Mouse (Mus musculus) MEL (cell line): ENCODE data around the gene Tmem238l.

Source experiments
- CTCF ChIP-seq, 3 experiments: IDR thresholded peaks in 2 of 3; conservative IDR thresholded peaks in 1 of 3; 2 replicates each; pipeline ENCODE4 v1.5.1; 2011 to 2012; ENCODE audit warnings: low read length in 3 of 3, low read depth in 2 of 3, mild to moderate bottlenecking in 2 of 3, improper control_type of control experiment in 1 of 3, inconsistent platforms in 1 of 3, mixed read lengths in 1 of 3, moderate library complexity in 1 of 3; ENCODE audit not compliant: control insufficient read depth in 1 of 3, insufficient read depth in 1 of 3, poor library complexity in 1 of 3, severe bottlenecking in 1 of 3
- EP300 ChIP-seq, 2 experiments: IDR thresholded peaks; 2 replicates each; pipeline ENCODE4 v1.6.1; 2011; ENCODE audit warnings: improper control_type of control experiment in 2 of 2, low read length in 2 of 2, low read depth in 1 of 2, mild to moderate bottlenecking in 1 of 2
- GATA1 ChIP-seq: IDR thresholded peaks from 2 replicates; pipeline ENCODE4 v1.6.1; 2011; ENCODE audit warnings: low read depth, low read length, improper control_type of control experiment
- MAX ChIP-seq: IDR thresholded peaks from 2 replicates; pipeline ENCODE4 v1.6.1; 2011; ENCODE audit warnings: low read length, improper control_type of control experiment
- POLR2A ChIP-seq, 2 experiments: IDR thresholded peaks; 2 replicates each; pipeline ENCODE4 v1.6.1; 2011 to 2012; ENCODE audit warnings: low read length in 2 of 2, mild to moderate bottlenecking in 2 of 2, control low read depth in 1 of 2, improper control_type of control experiment in 1 of 2, low read depth in 1 of 2, moderate library complexity in 1 of 2; ENCODE audit not compliant: control insufficient read depth in 1 of 2, insufficient read depth in 1 of 2, poor library complexity in 1 of 2
- SIN3A ChIP-seq: IDR thresholded peaks from 2 replicates; pipeline ENCODE4 v1.6.1; 2012; ENCODE audit warnings: low read length, improper control_type of control experiment, inconsistent platforms
- USF1 ChIP-seq: IDR thresholded peaks from 2 replicates; pipeline ENCODE4 v1.6.1; 2014; ENCODE audit warnings: low read depth, mild to moderate bottlenecking, inconsistent platforms, low read length, improper control_type of control experiment, moderate library complexity
- ZKSCAN1 ChIP-seq: IDR thresholded peaks from 2 replicates; pipeline ENCODE4 v1.6.1; 2012; ENCODE audit warnings: low read depth, mild to moderate bottlenecking, inconsistent platforms, low read length, improper control_type of control experiment, moderate library complexity

DNA sequence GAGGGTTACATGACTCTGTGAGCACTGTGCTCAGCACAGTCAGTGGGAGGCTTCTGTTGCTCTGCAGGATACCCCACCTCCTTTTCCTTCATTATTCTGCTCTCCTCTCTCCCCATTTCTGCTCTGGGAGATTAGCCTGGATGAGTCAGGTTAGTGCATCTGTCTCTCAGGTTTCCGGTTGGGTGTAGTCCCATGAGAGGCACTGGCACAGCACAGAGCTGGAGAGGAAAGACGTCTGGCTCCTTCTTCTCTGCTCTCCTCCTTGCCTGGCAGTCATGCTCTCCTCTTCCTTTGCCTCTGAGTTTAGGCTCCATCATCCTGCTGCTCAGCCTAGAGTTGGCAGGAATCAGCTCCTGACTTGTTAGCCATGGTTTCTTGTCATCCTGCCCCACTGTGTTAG lies 35.7 kb downstream of the Tmem238l start:
- TF ChIP-seq GATA1 (no peak), USF1 (no peak), ZKSCAN1 (no peak), POLR2A (IDR thresholded peaks at IDR 0.05; ENCODE audit: control insufficient read depth in 1 of 2, insufficient read depth in 1 of 2, low read depth in 1 of 2, low read length in 2 of 2, poor library complexity in 1 of 2) (no peak), SIN3A (no peak), MAX (no peak), CTCF (IDR thresholded peaks at IDR 0.05 in 2 of 3, conservative IDR thresholded peaks at IDR 0.05 in 1 of 3; ENCODE audit: control insufficient read depth in 1 of 3, insufficient read depth in 1 of 3, low read depth in 2 of 3, low read length in 3 of 3, poor library complexity in 1 of 3, severe bottlenecking in 1 of 3) (no peak), EP300 (IDR thresholded peaks at IDR 0.05; ENCODE audit: low read depth in 1 of 2, low read length in 2 of 2) (no peak)
